Mouse (Mus musculus) MEL (cell line): ENCODE measurements at regions not wholly inside any gene's neighbourhood (a gene's known extent, or its start where the extent isn't known, plus 50 kb on each side); places are given as distances from the start of the nearest gene placed in this dataset.

Experiments
- DNase-seq: peaks from one replicate; pipeline ENCODE4 v3.0.0; 2011; ENCODE audit warnings: low read depth, low spot score
- H3K27ac ChIP-seq: 2 replicates; pipeline ENCODE4 v1.5.1; 2012; ENCODE audit warnings: low read depth, mild to moderate bottlenecking, control low read depth, low read length, moderate library complexity; ENCODE audit not compliant: control insufficient read depth
- H3K27me3 ChIP-seq, 2 experiments: fragments of 150-350 bp in 1 of 2; sonication (generic) in 1 of 2; 2 replicates each; pipeline ENCODE4 v1.6.1; 2012; ENCODE audit warnings: low read length in 2 of 2, mild to moderate bottlenecking in 2 of 2, improper control_type of control experiment in 1 of 2, moderate library complexity in 1 of 2; ENCODE audit not compliant: insufficient read depth in 2 of 2, control insufficient read depth in 1 of 2
- H3K36me3 ChIP-seq, 2 experiments: 2 replicates each; pipeline ENCODE4 v1.6.1; 2012 to 2014; ENCODE audit warnings: low read length in 2 of 2, improper control_type of control experiment in 1 of 2, inconsistent platforms in 1 of 2, mild to moderate bottlenecking in 1 of 2; ENCODE audit not compliant: insufficient read depth in 2 of 2, control insufficient read depth in 1 of 2
- H3K4me1 ChIP-seq, 2 experiments: fragments of 150-350 bp in 1 of 2; sonication (generic) in 1 of 2; 2 replicates each; pipeline ENCODE4 v1.6.1; 2012; ENCODE audit warnings: low read length in 2 of 2, improper control_type of control experiment in 1 of 2, mild to moderate bottlenecking in 1 of 2; ENCODE audit not compliant: insufficient read depth in 2 of 2, control insufficient read depth in 1 of 2
- H3K4me3 ChIP-seq, 2 experiments: fragments of 150-350 bp in 1 of 2; sonication (generic) in 1 of 2; 2 replicates each; pipeline ENCODE4 v1.5.1; 2012; ENCODE audit warnings: low read depth in 2 of 2, low read length in 2 of 2, mild to moderate bottlenecking in 2 of 2, moderate library complexity in 2 of 2, control low read depth in 1 of 2, improper control_type of control experiment in 1 of 2; ENCODE audit not compliant: control insufficient read depth in 1 of 2, insufficient read depth in 1 of 2
- H3K79me2 ChIP-seq: 2 replicates; pipeline ENCODE4 v1.6.1; 2012; ENCODE audit warnings: mild to moderate bottlenecking, low read length, moderate library complexity; ENCODE audit not compliant: control insufficient read depth, poor library complexity, insufficient read depth
- H3K9ac ChIP-seq: 2 replicates; pipeline ENCODE4 v1.6.1; 2012; ENCODE audit warnings: low read depth, mild to moderate bottlenecking, control low read depth, low read length, moderate library complexity; ENCODE audit not compliant: control insufficient read depth, poor library complexity, severe bottlenecking
- H3K9me3 ChIP-seq: fragments of 150-350 bp; sonication (generic); replicated peaks from 2 replicates; pipeline ENCODE4 v1.6.1; 2012; ENCODE audit warnings: mild to moderate bottlenecking, low read length, improper control_type of control experiment, moderate library complexity; ENCODE audit not compliant: insufficient read depth
- BHLHE40 ChIP-seq: IDR thresholded peaks from 2 replicates; pipeline ENCODE4 v1.6.1; 2012; ENCODE audit warnings: low read depth, mild to moderate bottlenecking, inconsistent platforms, low read length, improper control_type of control experiment, borderline replicate concordance
- CTCF ChIP-seq, 3 experiments: IDR thresholded peaks in 2 of 3; conservative IDR thresholded peaks in 1 of 3; 2 replicates each; pipeline ENCODE4 v1.5.1; 2011 to 2012; ENCODE audit warnings: low read length in 3 of 3, low read depth in 2 of 3, mild to moderate bottlenecking in 2 of 3, improper control_type of control experiment in 1 of 3, inconsistent platforms in 1 of 3, mixed read lengths in 1 of 3, moderate library complexity in 1 of 3; ENCODE audit not compliant: control insufficient read depth in 1 of 3, insufficient read depth in 1 of 3, poor library complexity in 1 of 3, severe bottlenecking in 1 of 3
- ELF1 ChIP-seq: IDR thresholded peaks from 2 replicates; pipeline ENCODE4 v1.6.1; 2014; ENCODE audit warnings: low read depth, mild to moderate bottlenecking, inconsistent platforms, low read length, improper control_type of control experiment, moderate library complexity
- EP300 ChIP-seq, 2 experiments: IDR thresholded peaks; 2 replicates each; pipeline ENCODE4 v1.6.1; 2011; ENCODE audit warnings: improper control_type of control experiment in 2 of 2, low read length in 2 of 2, low read depth in 1 of 2, mild to moderate bottlenecking in 1 of 2
- ETS1 ChIP-seq: IDR thresholded peaks from 2 replicates; pipeline ENCODE4 v1.6.1; 2012; ENCODE audit warnings: low read depth, mild to moderate bottlenecking, inconsistent platforms, low read length, improper control_type of control experiment, moderate library complexity
- GABPA ChIP-seq: IDR thresholded peaks from 2 replicates; pipeline ENCODE4 v1.6.1; 2012; ENCODE audit warnings: low read depth, mild to moderate bottlenecking, inconsistent platforms, low read length, improper control_type of control experiment, moderate library complexity
- HCFC1 ChIP-seq: IDR thresholded peaks from 2 replicates; pipeline ENCODE4 v1.6.1; 2012; ENCODE audit warnings: low read depth, mild to moderate bottlenecking, inconsistent platforms, low read length, improper control_type of control experiment, moderate library complexity
- JUND ChIP-seq: IDR thresholded peaks from 2 replicates; pipeline ENCODE4 v1.6.1; 2011; ENCODE audit warnings: low read depth, mild to moderate bottlenecking, improper control_type of control experiment, low read length
- MAX ChIP-seq: IDR thresholded peaks from 2 replicates; pipeline ENCODE4 v1.6.1; 2011; ENCODE audit warnings: low read length, improper control_type of control experiment
- MAZ ChIP-seq: IDR thresholded peaks from 2 replicates; pipeline ENCODE4 v1.6.1; 2012; ENCODE audit warnings: low read depth, mild to moderate bottlenecking, inconsistent platforms, low read length, improper control_type of control experiment
- POLR2A ChIP-seq, 2 experiments: IDR thresholded peaks; 2 replicates each; pipeline ENCODE4 v1.6.1; 2011 to 2012; ENCODE audit warnings: low read length in 2 of 2, mild to moderate bottlenecking in 2 of 2, control low read depth in 1 of 2, improper control_type of control experiment in 1 of 2, low read depth in 1 of 2, moderate library complexity in 1 of 2; ENCODE audit not compliant: control insufficient read depth in 1 of 2, insufficient read depth in 1 of 2, poor library complexity in 1 of 2
- POLR2AphosphoS5 ChIP-seq: IDR thresholded peaks from 2 replicates; pipeline ENCODE4 v1.6.1; 2012; ENCODE audit warnings: low read depth, borderline replicate concordance, mild to moderate bottlenecking, inconsistent platforms, low read length, moderate library complexity, mixed read lengths
- RCOR1 ChIP-seq: IDR thresholded peaks from 2 replicates; pipeline ENCODE4 v1.6.1; 2012; ENCODE audit warnings: low read depth, mild to moderate bottlenecking, inconsistent platforms, low read length, improper control_type of control experiment
- SIN3A ChIP-seq: IDR thresholded peaks from 2 replicates; pipeline ENCODE4 v1.6.1; 2012; ENCODE audit warnings: low read length, improper control_type of control experiment, inconsistent platforms
- SMC3 ChIP-seq: IDR thresholded peaks from 2 replicates; pipeline ENCODE4 v1.6.1; 2011; ENCODE audit warnings: low read depth, low read length, improper control_type of control experiment
- TAL1 ChIP-seq: IDR thresholded peaks from 2 replicates; pipeline ENCODE4 v1.6.1; 2012; ENCODE audit warnings: mild to moderate bottlenecking, inconsistent platforms, low read length, moderate library complexity, mixed read lengths
- TBP ChIP-seq: IDR thresholded peaks from 2 replicates; pipeline ENCODE4 v1.8.0; 2011; ENCODE audit warnings: low read depth, low read length, improper control_type of control experiment
- UBTF ChIP-seq: IDR thresholded peaks from 2 replicates; pipeline ENCODE4 v1.6.1; 2012; ENCODE audit warnings: low read depth, mild to moderate bottlenecking, inconsistent platforms, low read length, improper control_type of control experiment, moderate library complexity, borderline replicate concordance; ENCODE audit not compliant: insufficient read depth
- USF1 ChIP-seq: IDR thresholded peaks from 2 replicates; pipeline ENCODE4 v1.6.1; 2014; ENCODE audit warnings: low read depth, mild to moderate bottlenecking, inconsistent platforms, low read length, improper control_type of control experiment, moderate library complexity
- ZMIZ1 ChIP-seq: IDR thresholded peaks from 2 replicates; pipeline ENCODE4 v1.6.1; 2012; ENCODE audit warnings: low read depth, mild to moderate bottlenecking, inconsistent platforms, low read length, improper control_type of control experiment, moderate library complexity

DNA sequence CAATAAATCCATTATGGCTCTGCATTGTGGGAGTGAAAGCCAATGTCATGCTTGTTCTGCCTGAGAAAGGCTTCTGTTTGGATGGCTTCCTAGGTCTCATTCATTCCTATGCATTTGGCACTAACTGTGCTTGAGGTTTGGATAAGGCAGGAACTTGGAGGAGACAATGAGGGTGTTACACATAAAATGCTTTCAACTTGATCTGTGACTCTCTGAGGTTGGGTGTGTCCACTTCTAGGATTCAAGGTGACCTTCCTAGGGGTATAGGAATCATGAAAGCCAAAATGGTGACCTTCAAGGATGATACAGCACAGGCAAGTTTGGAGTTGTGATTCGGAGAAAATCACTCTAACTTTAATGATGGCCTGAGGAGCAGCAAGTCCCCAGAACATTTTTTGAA lies 682.5 kb downstream of the Inhba start:
- Histone ChIP-seq H3K27ac (no peak overlapping the region), H3K4me3 (no peak overlapping the region), H3K4me1 (no peaks in the 10 kb centered on the region), H3K9ac (no peak overlapping the region), H3K36me3 (no peaks in the 10 kb centered on the region), H3K79me2 (no peaks in the 10 kb centered on the region), H3K27me3 (no peaks in the 10 kb centered on the region), H3K9me3 (no peaks in the 10 kb centered on the region)
- no peak for DNase-seq
- TF ChIP-seq SIN3A (no peak), GABPA (no peak), ZMIZ1 (no peak), ETS1 (no peak), POLR2AphosphoS5 (no peak)

DNA sequence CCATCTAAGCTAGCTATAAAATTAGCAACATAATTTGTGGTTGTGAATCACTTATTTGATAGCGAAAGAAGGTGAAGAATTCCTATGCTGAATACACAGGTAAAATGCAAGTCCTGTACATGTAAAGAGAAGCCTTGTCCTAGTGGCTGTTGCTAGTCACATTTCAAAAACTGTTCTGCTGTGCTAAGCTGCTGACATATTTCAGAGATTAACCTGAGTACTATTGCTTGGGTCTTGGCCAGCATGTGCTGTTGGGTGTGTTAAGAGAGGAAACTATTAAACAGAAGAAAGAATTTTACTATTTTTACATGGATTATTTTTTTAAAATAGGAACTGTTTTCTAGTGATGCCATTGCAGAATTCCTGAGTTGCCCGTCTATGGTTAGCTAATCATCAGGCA lies 689.3 kb downstream of the Inhba start:
- no peak for DNase-seq

GRCm38 (mm10) chr13:16702138-16702537 lies 690.5 kb downstream of the Inhba start:
- no peak overlapping the region for H3K4me3 ChIP-seq
- no peak for DNase-seq
- H3K9ac ChIP-seq: no peak overlapping the region
- H3K4me1 ChIP-seq: no peaks in the 10 kb centered on the region
- no peaks in the 10 kb centered on the region for H3K36me3 ChIP-seq
- no peak overlapping the region for H3K27ac ChIP-seq
- TF ChIP-seq HCFC1: no peak
- TF ChIP-seq MAZ: no peak
- TF ChIP-seq CTCF (IDR thresholded peaks at IDR 0.05 in 2 of 3, conservative IDR thresholded peaks at IDR 0.05 in 1 of 3; ENCODE audit: control insufficient read depth in 1 of 3, insufficient read depth in 1 of 3, low read depth in 2 of 3, low read length in 3 of 3, poor library complexity in 1 of 3, severe bottlenecking in 1 of 3): no peak
- no peak for TF ChIP-seq MAX
- no peak for TF ChIP-seq JUND
- TF ChIP-seq POLR2A (IDR thresholded peaks at IDR 0.05; ENCODE audit: control insufficient read depth in 1 of 2, insufficient read depth in 1 of 2, low read depth in 1 of 2, low read length in 2 of 2, poor library complexity in 1 of 2): no peak
- TF ChIP-seq TBP: no peak
- TF ChIP-seq SMC3: no peak
- TF ChIP-seq ZMIZ1: no peak
- TF ChIP-seq UBTF: no peak
- no peak for TF ChIP-seq BHLHE40
- TF ChIP-seq RCOR1: no peak
- no peak for TF ChIP-seq EP300 (IDR thresholded peaks at IDR 0.05; ENCODE audit: low read depth in 1 of 2, low read length in 2 of 2)
- TF ChIP-seq TAL1: no peak
- no peak for TF ChIP-seq ELF1
- no peaks in the 10 kb centered on the region for H3K27me3 ChIP-seq
- H3K9me3 ChIP-seq: no peaks in the 10 kb centered on the region
- H3K79me2 ChIP-seq: no peaks in the 10 kb centered on the region

More for the DNA sequence above, 689.3 kb downstream of the Inhba start:
- Histone ChIP-seq H3K9me3 (no peaks in the 10 kb centered on the region), H3K4me3 (no peak overlapping the region), H3K9ac (no peak overlapping the region), H3K27ac (no peak overlapping the region), H3K27me3 (no peaks in the 10 kb centered on the region), H3K79me2 (no peaks in the 10 kb centered on the region), H3K36me3 (no peaks in the 10 kb centered on the region), H3K4me1 (no peaks in the 10 kb centered on the region)
- TF ChIP-seq ELF1 (no peak), GABPA (no peak), TAL1 (no peak), SIN3A (no peak), EP300 (IDR thresholded peaks at IDR 0.05; ENCODE audit: low read depth in 1 of 2, low read length in 2 of 2) (no peak), USF1 (no peak)
